In the genomic region with DNA sequence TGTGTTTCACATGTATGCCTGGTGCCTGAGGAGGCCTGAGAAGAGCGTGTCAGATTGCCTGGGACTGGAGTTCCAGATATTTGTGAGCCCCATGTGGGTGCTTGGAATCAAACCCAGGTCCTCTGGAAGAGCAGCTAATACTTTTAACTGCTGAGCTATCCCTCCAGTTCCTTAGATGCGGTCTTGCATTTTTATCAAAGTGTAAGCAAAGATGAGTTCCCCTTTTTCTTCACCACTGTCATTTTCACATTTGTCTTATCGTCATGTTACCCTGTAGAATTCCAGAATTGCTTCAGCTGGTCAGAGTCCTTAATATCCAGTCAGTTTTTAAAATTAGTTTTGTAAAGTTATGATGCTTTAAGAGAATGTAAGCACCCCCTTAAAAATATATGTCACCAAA, we compare ENCODE assay signal across 28 mouse cellular contexts.
"Had no signal": no experiment of that assay in that cellular context is flagged by ENCODE, and none has a peak within 500 bp of the region (broad histone marks: within the 10 kb centered on the region; RNA-seq: fewer than 3 reads in every experiment).

No protein-coding gene starts in this region.

- H3K9ac ChIP-seq: limb, embryonic 12.5 days; limb, embryonic 13.5 days; limb, embryonic 15.5 days; liver, embryonic 12.5 days; liver, embryonic 13.5 days; liver, embryonic 14.5 days; liver, embryonic 15.5 days; liver, postnatal 0 days; lung, embryonic 14.5 days; lung, embryonic 15.5 days; midbrain, embryonic 12.5 days; midbrain, embryonic 13.5 days; midbrain, embryonic 15.5 days; neural tube, embryonic 12.5 days had no signal

- H3K9me3 ChIP-seq: limb, embryonic 10.5 days; limb, embryonic 12.5 days; limb, embryonic 13.5 days; limb, embryonic 15.5 days; liver, embryonic 12.5 days; liver, embryonic 13.5 days; liver, embryonic 15.5 days; lung, embryonic 15.5 days; midbrain, embryonic 12.5 days; midbrain, embryonic 13.5 days; midbrain, embryonic 15.5 days; neural tube, embryonic 12.5 days had no signal

- DNase-seq: left cerebral cortex, postnatal 4 days; liver; liver, embryonic 13.5 days; liver, postnatal 0 days; lung, adult 18-20 months; lung, adult 2 months; lung, embryonic 14.5 days; lung, postnatal 10 days; lung, postnatal 14 days; lung, postnatal 36 days; lung, postnatal 4 days; midbrain, embryonic 14.5 days had no signal

- H3K4me3 ChIP-seq: limb, embryonic 10.5 days; limb, embryonic 12.5 days; limb, embryonic 13.5 days; limb, embryonic 15.5 days; liver, embryonic 12.5 days; liver, embryonic 13.5 days; liver, embryonic 15.5 days; lung, embryonic 15.5 days; megakaryocyte, embryonic 14.5 days; midbrain, embryonic 10.5 days; midbrain, embryonic 12.5 days; midbrain, embryonic 13.5 days; midbrain, embryonic 15.5 days; myocyte; neural tube, embryonic 12.5 days had no signal

- H3K27ac ChIP-seq: limb, embryonic 10.5 days; limb, embryonic 12.5 days; limb, embryonic 13.5 days; limb, embryonic 15.5 days; liver, embryonic 12.5 days; liver, embryonic 13.5 days; liver, embryonic 14.5 days; liver, embryonic 15.5 days; lung, embryonic 15.5 days; macrophage; midbrain, embryonic 12.5 days; midbrain, embryonic 13.5 days; midbrain, embryonic 15.5 days; neural tube, embryonic 12.5 days had no signal

- H3K36me3 ChIP-seq: limb, embryonic 10.5 days; limb, embryonic 12.5 days; limb, embryonic 13.5 days; limb, embryonic 15.5 days; liver, embryonic 12.5 days; liver, embryonic 13.5 days; liver, embryonic 15.5 days; lung, embryonic 15.5 days; midbrain, embryonic 12.5 days; midbrain, embryonic 13.5 days; midbrain, embryonic 15.5 days; neural tube, embryonic 12.5 days had no signal

- H3K4me1 ChIP-seq: liver, embryonic 12.5 days; liver, embryonic 13.5 days; liver, embryonic 15.5 days had no signal

- H3K27me3 ChIP-seq: limb, embryonic 15.5 days; liver, embryonic 12.5 days; liver, embryonic 13.5 days; liver, embryonic 15.5 days; lung, embryonic 15.5 days; megakaryocyte, embryonic 14.5 days; neural tube, embryonic 12.5 days had no signal
